Mouse (Mus musculus): ENCODE data around the gene Lrrc4b.
A peak's percentile ranks its signal among the peaks of the same experiment; 100 is the strongest.

The Lrrc4b gene

DNA sequence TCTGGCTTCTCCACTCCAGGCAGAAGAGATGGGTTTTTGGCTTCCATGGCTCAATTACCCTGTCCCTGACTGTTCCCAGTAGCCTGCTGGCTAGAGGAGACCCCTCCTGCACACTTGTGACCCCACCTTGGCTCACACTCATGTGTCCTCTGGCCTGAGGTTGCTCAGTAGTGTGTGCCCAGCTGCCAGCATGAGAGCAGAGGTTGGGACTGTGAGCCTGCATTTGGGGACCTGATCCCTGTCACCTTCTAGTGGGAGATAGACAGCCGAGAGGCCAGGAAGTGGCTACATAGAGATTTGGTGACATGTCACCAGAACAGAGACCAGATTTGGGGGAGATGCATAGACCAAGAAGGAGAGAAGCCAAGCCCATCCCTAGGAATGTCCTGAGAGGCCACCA, 8.4 kb downstream of the Lrrc4b start:
- DNase-seq, result no peak

GRCm38 (mm10) chr7:44437933-44438332, 9.1 kb downstream of the Lrrc4b start:
- no peak for DNase-seq

DNA sequence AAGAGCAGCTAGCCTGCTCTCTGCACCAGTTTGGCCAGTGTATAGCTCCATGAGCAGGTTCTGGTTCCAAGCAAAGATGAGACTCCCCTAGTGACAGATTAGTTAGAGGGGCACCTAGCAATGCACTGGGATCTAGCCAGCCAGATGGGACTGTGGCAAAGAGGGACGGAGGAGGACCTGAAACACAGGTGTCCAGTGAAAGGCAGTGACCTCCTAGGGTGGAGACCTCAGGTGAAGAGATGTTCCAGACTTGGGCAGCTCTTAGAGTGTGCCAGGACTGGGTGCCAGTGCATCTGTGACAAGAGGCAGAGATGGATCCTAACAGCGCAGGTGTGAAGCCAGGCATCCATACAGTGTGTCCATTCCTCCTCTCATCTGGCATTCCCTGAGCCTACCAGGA, 10.9 kb downstream of the Lrrc4b start:
- DNase-seq, result no peak

DNA sequence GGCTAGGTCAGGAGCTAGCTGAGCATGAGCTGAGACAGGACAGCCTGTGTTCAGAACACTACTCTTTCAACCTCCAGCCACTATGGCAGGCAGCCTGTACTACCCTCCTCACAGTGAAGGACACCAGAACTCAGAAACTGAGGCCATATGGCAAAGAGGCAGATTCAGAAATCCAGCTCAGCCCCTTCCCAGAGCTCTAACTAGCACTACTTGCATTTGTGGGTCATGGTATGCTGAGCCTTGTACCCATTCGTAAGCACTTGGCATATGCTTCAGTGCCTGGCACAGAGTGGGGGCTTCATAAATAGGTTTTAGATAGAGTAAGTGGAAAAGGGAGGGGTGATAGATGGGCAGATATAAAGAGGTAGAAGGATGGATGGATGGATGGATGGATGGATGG, 11.7 kb downstream of the Lrrc4b start:
- no peak for DNase-seq

GRCm38 (mm10) chr7:44441180-44441579, 12.4 kb downstream of the Lrrc4b start:
- DNase-seq, result no peak

DNA sequence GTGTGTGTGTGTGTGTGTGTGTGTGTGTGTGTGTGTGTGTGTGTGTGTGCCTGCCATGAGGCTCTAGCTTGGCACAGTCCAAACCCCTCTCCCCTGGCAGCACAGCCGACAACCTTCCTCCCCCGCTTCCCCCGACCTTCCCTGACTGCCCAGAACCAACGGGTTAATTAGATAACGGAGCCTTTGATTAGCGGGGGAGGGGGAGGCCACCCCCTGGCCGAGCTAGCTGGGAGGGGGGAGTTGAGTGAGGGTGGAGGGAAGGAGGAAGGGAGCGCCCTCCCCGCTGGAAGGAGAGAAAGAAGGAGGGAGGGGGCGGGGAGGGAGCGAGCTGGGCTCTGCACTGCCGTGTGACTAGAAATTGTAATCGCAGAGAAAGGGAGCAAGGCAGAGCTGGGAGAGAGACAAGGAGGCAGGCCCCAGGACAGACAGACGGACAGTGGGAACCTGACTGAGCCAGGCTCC, 12.9 kb downstream of the Lrrc4b start:
- no peak for DNase-seq

- DNase-seq, result no peak
Observed at GRCm38 (mm10) chr7:44442407-44442821, 13.6 kb downstream of the Lrrc4b start.

DNA sequence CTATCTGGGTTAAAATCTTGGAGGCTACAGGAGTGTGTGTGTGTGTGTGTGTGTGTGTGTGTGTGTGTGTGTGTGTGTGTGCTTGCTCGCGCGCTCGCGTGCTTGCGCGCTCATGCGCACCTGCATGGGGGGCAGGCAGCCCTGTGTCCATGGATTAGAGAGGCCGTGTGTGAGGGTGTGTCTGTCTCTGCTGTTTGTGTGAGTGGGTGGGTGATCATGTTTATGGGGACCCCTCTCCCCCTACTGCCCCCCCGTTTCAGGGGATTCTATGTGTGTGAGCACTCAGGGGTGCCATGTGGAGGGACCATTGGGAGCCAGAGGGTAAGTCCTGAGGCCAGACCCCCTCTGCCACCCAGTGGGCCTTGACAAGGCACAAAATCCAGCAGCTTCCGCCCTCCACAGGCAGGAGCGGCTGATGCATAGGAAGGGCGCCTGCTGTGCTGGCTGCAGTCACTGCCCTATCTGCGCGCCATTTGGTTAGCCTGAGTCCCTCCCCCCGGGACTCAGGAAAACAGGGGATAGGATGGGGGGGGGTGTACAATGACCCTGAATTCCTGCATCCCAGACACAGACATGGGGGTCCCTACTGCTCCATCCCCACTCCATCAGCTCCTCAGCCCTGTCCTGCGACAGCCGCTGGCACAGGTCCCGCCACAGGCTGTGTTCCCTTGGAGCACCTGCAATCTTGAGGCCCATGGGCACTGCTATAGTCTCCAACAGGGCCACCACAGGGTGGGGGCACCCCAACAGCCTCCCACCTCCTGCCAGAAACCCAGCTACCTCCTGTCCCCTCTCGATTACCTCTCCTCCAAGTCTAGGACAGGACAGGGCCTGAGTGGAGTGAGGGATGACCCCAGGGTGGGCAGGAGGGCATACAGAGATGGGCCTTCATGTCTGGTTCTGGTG, 14.7 kb downstream of the Lrrc4b start:
- no peak for DNase-seq

DNA sequence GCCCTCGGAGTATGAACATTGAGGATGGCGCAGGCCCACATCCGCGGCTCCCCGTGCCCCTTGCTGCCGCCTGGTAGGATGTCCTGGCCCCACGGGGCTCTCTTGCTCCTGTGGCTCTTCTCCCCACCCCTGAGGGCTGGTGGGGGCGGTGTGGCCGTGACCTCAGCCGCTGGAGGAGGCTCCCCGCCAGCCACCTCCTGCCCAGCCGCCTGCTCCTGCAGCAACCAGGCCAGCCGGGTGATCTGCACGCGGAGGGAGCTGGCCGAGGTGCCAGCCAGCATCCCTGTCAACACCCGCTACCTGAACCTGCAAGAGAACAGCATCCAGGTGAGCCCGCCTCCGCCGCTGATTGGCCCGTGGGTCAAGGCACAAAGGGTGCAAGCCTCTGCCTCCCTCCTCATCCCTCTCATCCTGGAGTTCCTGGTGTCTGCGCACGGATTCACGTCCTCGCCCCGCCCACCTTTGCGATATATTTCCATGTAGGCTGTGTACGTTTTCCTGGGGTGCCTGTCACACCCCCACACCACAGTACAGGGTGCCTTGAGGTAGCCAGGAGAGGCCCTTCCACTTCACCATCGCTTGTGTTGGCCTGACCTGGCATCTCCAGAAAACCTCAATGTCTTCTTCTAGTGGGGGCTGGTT, 16.2 kb downstream of the Lrrc4b start:
- DNase-seq, result no peak

GRCm38 (mm10) chr7:44445528-44445923, 16.7 kb downstream of the Lrrc4b start:
- no peak for DNase-seq

GRCm38 (mm10) chr7:44446070-44446855, 17.4 kb downstream of the Lrrc4b start:
- no peak for DNase-seq

DNA sequence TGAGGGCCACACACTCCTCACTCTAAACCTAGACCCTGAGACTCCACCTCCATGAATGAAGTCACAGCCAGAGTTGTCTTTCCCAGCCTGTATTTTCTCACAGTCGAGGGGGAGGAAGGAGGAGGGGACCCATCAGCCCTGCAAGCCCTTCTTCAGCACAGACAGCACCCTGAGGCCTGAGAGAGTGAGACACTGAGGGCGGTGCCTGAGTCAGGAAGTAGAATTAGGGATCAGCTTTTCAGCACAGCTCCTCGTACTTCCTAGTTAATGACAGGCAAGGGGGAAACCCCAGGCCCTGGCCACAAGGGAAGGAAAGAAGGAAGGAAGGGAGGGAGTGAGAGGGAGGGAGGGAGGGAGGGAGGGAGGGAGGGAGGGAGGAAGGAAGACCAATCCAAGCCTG, 24.4 kb downstream of the Lrrc4b start:
- DNase-seq, result no peak

GRCm38 (mm10) chr7:44456302-44456701, 27.5 kb downstream of the Lrrc4b start:
- DNase-seq, result no peak

DNA sequence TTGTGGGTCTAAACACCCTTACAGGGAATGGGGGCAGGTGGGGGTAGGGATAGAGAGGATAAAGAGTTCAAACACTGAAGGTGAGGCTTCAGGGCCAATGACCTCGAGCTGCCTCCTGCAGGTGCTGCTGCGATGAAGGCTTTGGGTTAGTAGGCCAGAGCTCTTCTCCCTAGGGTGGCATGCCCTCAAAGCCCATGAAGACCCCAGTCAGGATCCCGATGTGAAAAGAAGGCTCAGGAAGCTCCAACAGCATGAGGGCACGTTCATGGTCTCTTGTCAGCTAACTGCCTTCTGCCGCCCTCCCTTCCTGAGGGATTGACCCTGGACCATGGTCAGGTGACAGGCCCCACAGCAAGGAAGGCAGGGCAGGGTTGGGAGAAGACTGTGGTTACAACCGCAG, 31.2 kb downstream of the Lrrc4b start:
- DNase-seq, result no peak

DNA sequence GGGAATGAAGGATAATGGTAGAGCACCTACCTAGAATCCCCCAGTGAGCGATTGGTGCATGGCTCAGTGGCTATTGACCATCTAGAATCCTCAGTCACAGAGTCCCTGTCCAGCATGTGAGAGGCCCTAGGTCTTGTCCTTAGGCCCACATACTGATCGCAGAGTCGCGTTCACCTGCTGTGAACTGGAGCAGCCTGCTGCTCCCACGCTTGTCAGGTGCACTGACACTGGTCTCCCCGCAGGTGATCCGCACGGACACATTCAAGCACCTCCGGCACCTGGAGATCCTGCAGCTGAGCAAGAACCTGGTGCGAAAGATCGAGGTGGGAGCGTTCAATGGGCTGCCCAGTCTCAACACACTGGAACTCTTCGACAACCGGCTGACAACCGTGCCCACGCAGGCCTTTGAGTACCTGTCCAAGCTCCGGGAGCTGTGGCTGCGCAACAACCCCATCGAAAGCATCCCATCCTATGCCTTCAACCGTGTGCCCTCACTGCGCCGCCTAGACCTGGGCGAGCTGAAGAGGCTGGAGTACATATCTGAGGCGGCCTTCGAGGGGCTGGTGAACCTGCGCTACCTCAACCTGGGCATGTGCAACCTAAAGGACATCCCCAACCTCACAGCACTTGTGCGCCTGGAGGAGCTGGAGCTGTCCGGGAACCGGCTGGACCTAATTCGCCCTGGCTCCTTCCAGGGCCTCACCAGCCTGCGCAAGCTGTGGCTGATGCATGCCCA, 32.1 kb downstream of the Lrrc4b start:
- no peak for DNase-seq

GRCm38 (mm10) chr7:44461503-44462217, 32.8 kb downstream of the Lrrc4b start:
- no peak for DNase-seq

- DNase-seq, result peak in 1 of 2 experiments; percentile 42
Observed at GRCm38 (mm10) chr7:44462218-44463055, 33.6 kb downstream of the Lrrc4b start.

GRCm38 (mm10) chr7:44463056-44463425, 34.2 kb downstream of the Lrrc4b start:
- DNase-seq, result no peak

DNA sequence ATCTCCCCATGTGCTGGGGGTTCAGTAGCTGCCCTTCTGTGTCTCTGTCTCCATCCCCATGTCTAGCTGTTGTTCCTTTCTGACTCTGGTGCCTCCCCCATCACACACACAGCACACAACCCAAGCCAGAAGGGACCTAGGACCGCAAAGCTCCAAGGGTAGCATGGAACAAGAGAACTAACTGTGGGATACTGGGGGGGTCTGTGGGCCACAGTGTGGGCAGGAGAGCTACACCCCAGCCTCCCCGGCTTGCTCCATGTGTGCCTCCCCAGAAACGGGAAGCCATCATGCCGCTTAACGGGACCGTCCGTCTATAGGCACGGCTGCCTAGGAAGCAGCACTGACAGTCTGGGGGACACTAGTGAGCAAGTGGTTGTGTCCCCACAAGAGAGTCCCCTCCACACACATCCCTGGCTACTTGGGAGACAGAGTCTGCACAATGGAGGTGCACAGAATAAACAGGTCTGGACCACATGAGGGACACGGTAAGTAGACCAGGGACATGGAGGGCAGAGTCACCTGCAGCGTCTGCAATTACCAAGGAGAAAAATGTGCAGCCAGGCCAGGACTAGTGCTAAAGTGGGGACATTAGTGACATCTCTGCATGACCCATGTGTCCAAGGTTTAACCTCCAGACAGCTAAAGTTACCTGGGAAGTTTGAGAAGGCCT, 34.9 kb downstream of the Lrrc4b start:
- DNase-seq, result no peak

DNA sequence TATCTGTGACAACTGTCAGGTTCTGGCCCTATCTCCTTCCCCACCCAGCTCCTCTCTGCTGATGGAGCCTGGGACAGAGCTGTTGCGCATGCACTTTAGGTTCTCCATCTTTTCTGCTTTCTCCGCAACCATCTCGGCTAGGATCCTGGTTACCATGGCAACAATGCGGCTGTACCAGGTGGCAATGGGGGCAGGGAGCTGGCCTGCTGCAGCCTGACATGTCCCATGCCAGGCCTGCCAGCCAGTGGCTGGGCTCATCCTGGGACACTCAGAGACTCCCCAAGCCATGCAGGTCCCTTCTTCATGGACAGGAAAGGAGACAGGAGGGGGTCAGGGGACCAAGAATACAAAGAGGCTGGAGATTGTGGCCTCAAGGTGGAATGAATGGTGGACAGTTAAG, 35.7 kb downstream of the Lrrc4b start:
- no peak for DNase-seq

DNA sequence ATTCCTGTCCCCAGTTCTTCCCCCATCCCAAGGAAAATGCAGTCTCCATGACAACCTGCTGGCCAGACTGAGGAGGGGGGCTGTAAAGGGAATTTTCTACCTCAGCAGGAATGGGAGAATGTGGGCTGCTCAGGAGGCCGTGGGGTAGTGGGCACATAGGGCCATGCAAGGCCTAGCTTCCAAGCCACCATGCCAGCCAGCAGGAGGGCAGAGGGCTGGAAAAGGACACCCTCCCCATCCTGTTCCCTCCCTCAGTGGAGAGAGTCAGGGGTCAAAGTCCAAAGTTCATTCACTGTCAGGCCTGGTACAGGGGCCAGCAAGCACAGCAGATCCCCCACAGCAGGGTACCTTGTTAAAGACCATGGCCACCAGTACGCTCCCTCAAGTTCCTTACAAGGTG, 36.3 kb downstream of the Lrrc4b start, which contains the start of gene Aspdh:
Aspdh (plus strand) TSS at position 281 of the 400 bp plus-strand sequence.
- DNase-seq, result peak; percentile 77 to 83

Data from kidney, adult 8-10 months (tissue).